Mouse (Mus musculus): ENCODE results near the gene Capzb.

The Capzb gene

DNA sequence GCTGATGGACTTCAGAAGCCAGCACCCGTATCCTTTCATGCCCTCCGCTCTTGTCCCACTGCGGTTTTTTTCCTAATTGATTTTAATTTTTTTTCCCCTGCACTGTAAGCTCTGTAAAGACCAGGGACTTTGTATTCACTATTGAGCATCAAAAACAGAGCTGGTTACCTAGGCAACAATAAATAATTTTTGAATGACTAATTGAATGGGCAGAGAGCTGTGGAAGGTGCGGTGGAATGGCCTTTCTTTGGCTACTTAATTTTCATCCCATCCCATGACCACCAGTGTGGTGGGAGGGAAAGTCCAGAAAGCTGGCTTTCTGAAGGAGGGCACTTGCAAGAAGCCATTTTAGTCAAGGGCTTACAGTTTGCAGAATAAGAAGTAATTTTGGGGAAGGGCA, 41.6 kb downstream of the Capzb start:
- no peak for DNase-seq (ENCODE audit: low spot score in 2 of 2)

DNA sequence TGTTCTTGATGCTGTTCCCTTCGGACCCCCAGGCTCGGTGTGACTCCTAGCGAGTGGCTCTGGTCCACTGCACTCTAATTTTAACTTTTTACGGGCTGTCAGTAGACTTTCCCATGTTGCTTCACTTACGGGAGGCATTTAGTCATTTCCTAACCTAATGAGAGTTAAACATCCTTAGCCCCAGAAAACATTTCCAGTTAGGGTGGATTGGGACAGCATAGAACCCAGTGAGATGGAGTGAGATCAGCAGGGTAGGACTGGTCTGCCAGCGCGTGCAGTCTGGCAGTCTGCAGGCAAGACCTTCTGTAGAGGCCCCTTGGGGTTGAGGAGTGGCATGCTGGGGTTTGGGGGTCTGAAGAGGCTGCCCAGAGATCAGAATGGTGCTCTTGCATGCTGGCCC, 42.9 kb downstream of the Capzb start:
- no peak for DNase-seq (ENCODE audit: low spot score in 2 of 2)

DNA sequence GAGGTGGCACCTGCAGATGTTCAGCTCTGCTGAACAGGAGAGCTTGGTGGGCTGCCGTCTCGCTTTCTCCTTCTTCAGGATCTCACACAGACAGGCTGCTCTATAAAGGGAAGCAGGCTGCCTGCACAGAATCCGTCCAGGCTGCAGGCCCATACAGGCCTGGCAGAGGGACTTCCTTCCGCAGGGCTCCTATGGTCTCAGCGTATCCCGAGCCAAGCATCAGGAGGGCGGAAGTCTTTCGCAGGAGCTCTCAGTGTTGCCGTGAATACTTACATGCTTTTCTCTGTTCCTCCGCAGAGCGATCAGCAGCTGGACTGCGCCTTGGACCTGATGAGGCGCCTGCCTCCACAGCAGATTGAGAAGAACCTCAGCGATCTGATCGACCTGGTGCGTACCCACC, 45.9 kb downstream of the Capzb start:
- DNase-seq (ENCODE audit: low spot score in 2 of 2), result no peak

DNA sequence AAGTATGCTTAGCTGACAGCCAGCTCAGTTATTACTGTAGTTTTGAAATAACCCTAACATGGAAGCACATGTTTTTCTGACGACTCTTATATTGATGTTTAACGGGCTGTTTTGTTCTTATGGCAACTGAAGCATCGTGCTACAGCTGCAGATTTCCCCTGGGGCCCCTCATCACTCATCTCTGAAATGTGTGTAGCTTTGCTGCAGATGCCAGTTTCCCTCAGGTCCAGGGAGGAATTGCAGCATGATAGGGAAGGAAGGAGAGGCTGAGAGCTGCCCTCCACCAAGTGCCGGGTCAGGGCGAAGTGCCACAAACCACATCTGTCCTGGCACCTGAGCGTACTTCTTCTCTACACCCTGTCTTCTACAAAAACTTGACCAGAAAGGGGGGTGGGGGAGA, 47.6 kb downstream of the Capzb start:
- no peak for DNase-seq (ENCODE audit: low spot score in 2 of 2)

DNA sequence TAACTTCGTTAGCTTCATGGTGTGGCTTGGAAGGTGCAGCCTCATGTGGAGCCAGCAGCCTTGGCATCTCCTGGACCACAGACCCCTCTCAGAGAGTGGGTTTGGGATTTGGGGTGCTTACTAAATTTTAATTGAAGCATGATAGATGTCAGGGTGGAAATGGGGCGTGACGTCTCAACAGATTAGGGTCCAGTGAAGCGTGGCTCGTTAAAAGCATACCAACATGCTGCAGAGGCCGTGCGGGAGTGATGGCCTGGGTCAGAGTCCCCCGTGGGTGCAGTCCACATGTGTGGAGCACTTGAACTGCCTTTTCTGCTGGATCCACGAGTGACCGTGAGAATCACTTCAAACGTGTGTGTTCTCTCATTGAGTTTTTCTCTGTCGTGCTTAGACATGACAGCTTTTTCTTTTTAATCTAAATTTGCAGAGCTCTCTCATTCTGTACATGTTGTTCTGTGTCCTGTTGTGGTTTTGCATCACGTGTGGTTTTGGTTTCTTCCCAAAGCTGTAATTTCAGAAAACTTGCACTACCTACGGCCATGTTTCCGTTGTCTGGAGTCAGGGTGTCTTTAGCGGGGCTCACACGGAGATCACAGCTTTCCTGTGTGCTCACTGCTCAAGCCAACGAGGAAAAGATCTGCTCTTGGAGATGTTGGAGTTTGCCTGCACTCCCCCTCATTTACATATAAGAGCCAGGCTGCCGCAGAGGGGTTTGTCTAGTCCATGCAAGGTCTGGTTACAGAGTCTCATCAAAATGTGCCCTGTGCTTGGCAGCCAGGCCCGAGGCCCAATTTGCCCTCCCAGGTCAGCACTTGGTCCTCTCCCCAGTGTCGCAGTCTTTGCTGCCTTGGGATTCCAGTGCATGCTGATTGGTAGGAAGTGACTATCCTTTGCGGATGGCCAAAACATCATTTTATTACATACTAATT, 49.2 kb downstream of the Capzb start:
- no peak for DNase-seq (ENCODE audit: low spot score in 2 of 2)

DNA sequence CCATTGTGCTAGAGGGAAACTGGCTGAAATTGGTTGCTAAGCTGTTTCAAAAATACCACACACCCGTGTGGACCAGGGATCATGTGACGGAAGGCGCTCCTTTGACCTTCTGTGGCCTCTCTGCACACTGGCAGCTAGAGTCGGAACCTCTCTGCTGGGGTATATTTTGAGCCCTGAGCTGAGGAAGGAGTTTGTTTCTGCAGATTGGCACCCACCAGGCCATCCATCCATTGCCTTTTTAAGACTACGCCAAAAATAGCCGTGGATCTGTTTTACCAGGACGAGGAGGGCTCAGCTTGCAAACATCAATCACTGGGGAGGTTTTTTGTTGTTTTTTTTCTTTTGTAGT, 49.9 kb downstream of the Capzb start:
- no peak for DNase-seq (ENCODE audit: low spot score in 2 of 2)

- no peak for DNase-seq (ENCODE audit: low spot score in 2 of 2)
Measured at GRCm38 (mm10) chr4:139244176-139244575, 51.5 kb downstream of the Capzb start.

- no peak for DNase-seq (ENCODE audit: low spot score in 2 of 2)
Measured at GRCm38 (mm10) chr4:139244766-139245165, 52.1 kb downstream of the Capzb start.

- no peak for DNase-seq (ENCODE audit: low spot score in 2 of 2)
Measured at GRCm38 (mm10) chr4:139245534-139245933, 52.8 kb downstream of the Capzb start.

DNA sequence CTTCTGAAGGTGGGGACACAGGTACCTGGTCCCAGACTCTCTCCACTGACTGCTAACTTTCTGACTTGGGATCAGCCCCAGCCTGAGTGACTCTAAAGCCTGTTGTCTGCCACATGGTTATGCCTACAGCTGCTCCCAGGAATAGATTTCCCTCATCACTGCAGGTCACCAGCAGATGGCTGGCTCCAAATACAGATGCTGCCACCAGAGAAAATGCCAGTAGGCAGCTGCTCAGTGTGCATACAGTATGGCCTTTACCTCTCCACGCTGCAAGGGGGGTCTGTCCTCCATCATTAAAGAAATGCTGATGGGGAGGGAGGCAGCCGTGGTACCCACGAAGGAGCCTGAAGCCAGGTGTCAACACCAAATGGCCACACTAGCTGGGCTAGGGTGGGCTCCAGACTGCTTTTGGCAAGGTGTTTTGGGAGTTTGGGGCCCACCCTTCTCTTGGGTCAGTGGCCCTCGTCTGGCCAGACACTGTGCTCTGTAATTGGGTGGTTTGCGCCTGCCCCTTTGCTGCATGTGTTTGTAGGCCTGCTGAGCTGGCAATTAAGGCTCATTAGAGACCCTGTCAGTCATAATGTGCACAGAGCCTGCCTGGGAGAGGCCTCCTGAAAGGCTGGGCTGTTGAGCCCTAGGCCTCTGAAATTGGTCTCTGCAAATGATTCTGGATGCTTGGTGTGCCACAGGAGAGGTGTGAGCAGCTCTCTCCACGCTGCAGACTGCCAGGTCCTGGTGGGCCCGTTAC, 53.6 kb downstream of the Capzb start:
- DNase-seq (ENCODE audit: low spot score in 2 of 2), result no peak

GRCm38 (mm10) chr4:139247966-139248365, 55.3 kb downstream of the Capzb start:
- DNase-seq (ENCODE audit: low spot score in 2 of 2), result no peak

GRCm38 (mm10) chr4:139248736-139249135, 56.0 kb downstream of the Capzb start:
- no peak for DNase-seq (ENCODE audit: low spot score in 2 of 2)

- DNase-seq (ENCODE audit: low spot score in 2 of 2), result no peak
Measured at GRCm38 (mm10) chr4:139250043-139250442, 57.3 kb downstream of the Capzb start.

GRCm38 (mm10) chr4:139250886-139251285, 58.2 kb downstream of the Capzb start:
- DNase-seq (ENCODE audit: low spot score in 2 of 2), result no peak

GRCm38 (mm10) chr4:139252051-139252760, 59.5 kb downstream of the Capzb start:
- peak; percentile 65 to 87 for DNase-seq (ENCODE audit: low spot score in 2 of 2)

- no peak for DNase-seq (ENCODE audit: low spot score in 2 of 2)
Measured at GRCm38 (mm10) chr4:139253206-139253605, 60.5 kb downstream of the Capzb start.

GRCm38 (mm10) chr4:139256146-139256545, 63.4 kb downstream of the Capzb start:
- no peak for DNase-seq (ENCODE audit: low spot score in 2 of 2)

- no peak for DNase-seq (ENCODE audit: low spot score in 2 of 2)
Measured at GRCm38 (mm10) chr4:139256708-139257107, 64.0 kb downstream of the Capzb start.

GRCm38 (mm10) chr4:139258621-139259301, 66.1 kb downstream of the Capzb start:
- DNase-seq (ENCODE audit: low spot score in 2 of 2), result peak in 1 of 2 experiments; percentile 23

GRCm38 (mm10) chr4:139259302-139259871, 66.7 kb downstream of the Capzb start:
- DNase-seq (ENCODE audit: low spot score in 2 of 2), result no peak

GRCm38 (mm10) chr4:139262981-139263380, 70.3 kb downstream of the Capzb start:
- DNase-seq (ENCODE audit: low spot score in 2 of 2), result no peak

Data from spleen, postnatal 4 days (tissue).